Mouse (Mus musculus): ENCODE measurements at regions not wholly inside any gene's neighbourhood (a gene's known extent, or its start where the extent isn't known, plus 50 kb on each side); places are given as distances from the start of the nearest gene placed in this dataset.

DNA sequence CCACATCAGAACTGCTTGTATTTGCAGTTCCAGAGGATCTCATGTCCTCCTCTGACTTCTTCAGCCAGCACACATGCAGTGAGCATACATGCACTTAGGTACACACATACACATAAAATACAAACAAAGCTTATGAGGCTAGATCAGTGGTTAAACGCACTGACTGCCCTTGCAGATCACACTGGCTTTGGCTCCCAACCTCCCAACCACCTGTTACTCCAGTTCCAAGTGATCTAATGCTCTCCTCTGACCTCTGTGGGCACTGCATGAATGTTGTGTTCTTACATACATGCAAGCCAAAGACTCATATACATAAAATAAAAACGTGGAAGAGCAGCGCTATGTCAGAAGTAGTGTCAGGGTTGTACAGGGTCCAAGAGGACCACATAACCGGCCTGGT is 141.9 kb downstream of the Fam124b start:
- H3K9ac ChIP-seq (ENCODE audit: low read depth, low read length), result no peak overlapping the region
- H3K9me3 ChIP-seq (replicated peaks; ENCODE audit: control insufficient read depth, low read length), result no peaks in the 10 kb centered on the region
- no peak overlapping the region for H3K4me2 ChIP-seq
- no peaks in the 10 kb centered on the region for H3K36me3 ChIP-seq (ENCODE audit: control insufficient read depth, insufficient read depth, low read length)
- no peaks in the 10 kb centered on the region for H3K27me3 ChIP-seq (ENCODE audit: control insufficient read depth, insufficient read depth, low read length)
- H3K4me3 ChIP-seq (ENCODE audit: low read depth, low read length), result no peak overlapping the region
- no peak for ATAC-seq (replicated peaks; ENCODE audit: insufficient number of reproducible peaks, low FRiP score, low TSS enrichment)
- WGBS (ENCODE audit: insufficient replicate concordance), result 77% methylated on average over 4 of the region's 4 CpGs
- no peak overlapping the region for H3K27ac ChIP-seq (ENCODE audit: low read depth, low read length)
- no peaks in the 10 kb centered on the region for H3K4me1 ChIP-seq (ENCODE audit: control insufficient read depth, insufficient read depth, low read length)

- no peak overlapping the region for H3K9ac ChIP-seq (ENCODE audit: low read depth, low read length)
- no peak for ATAC-seq (replicated peaks; ENCODE audit: insufficient number of reproducible peaks, low FRiP score, low TSS enrichment)
- H3K27me3 ChIP-seq (ENCODE audit: control insufficient read depth, insufficient read depth, low read length), result no peaks in the 10 kb centered on the region
- H3K36me3 ChIP-seq (ENCODE audit: control insufficient read depth, insufficient read depth, low read length), result no peaks in the 10 kb centered on the region
- no peak overlapping the region for H3K4me3 ChIP-seq (ENCODE audit: low read depth, low read length)
- no peaks in the 10 kb centered on the region for H3K9me3 ChIP-seq (replicated peaks; ENCODE audit: control insufficient read depth, low read length)
- WGBS (ENCODE audit: insufficient replicate concordance), result 86% methylated on average over 4 of the region's 4 CpGs
- no peaks in the 10 kb centered on the region for H3K4me1 ChIP-seq (ENCODE audit: control insufficient read depth, insufficient read depth, low read length)
- no peak overlapping the region for H3K4me2 ChIP-seq
- no peak overlapping the region for H3K27ac ChIP-seq (ENCODE audit: low read depth, low read length)
These were observed 143.9 kb downstream of the Fam124b start for GRCm38 (mm10) chr1:80074376-80074775.

DNA sequence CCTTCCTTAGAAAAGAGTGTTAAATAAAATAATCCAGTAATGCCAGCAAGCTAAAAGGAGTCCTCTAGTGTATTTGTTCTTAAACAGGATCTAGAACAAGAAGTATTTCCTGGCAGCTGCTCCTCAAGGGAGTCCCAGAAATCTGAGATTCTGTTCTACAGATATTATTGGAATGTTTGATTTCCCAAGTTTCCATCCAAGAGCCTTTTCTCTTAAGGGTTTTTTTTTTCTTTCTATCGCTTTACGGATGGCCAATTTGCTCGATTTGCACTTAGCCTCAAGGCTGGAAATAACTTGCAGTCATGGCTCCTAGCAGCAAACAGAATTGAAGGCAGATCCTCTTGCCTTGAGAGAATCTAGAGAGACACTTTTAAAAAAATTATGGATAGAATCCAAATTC is 144.3 kb downstream of the Fam124b start:
- no peaks in the 10 kb centered on the region for H3K9me3 ChIP-seq (replicated peaks; ENCODE audit: control insufficient read depth, low read length)
- H3K27me3 ChIP-seq (ENCODE audit: control insufficient read depth, insufficient read depth, low read length), result no peaks in the 10 kb centered on the region
- WGBS (ENCODE audit: insufficient replicate concordance), result 82% methylated on average over 3 of the region's 3 CpGs

DNA sequence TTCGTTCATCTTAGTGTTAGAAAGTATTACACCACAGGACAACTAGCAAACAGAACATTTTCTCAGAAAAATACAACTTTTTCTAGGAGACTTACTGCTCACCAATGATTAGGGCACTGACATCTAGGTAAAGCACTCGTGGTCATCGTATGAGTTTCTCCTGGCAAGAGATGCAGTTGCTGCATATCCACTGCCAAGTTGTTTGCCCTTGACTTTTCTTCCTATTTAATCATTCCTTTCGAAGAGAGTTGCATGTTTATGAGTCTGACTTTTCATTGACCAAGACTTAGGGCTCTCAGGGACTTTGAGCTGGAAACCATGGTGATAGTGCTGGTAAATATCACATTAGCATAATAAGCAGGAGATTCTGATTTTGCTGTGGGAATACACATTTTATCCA is 149.1 kb downstream of the Fam124b start:
- H3K4me1 ChIP-seq (ENCODE audit: control insufficient read depth, insufficient read depth, low read length), result no peaks in the 10 kb centered on the region
- H3K4me2 ChIP-seq, result no peak overlapping the region
- ATAC-seq (replicated peaks; ENCODE audit: insufficient number of reproducible peaks, low FRiP score, low TSS enrichment), result no peak
- H3K4me3 ChIP-seq (ENCODE audit: low read depth, low read length), result no peak overlapping the region
- H3K9me3 ChIP-seq (replicated peaks; ENCODE audit: control insufficient read depth, low read length), result no peaks in the 10 kb centered on the region
- H3K27ac ChIP-seq (ENCODE audit: low read depth, low read length), result no peak overlapping the region
- H3K27me3 ChIP-seq (ENCODE audit: control insufficient read depth, insufficient read depth, low read length), result no peaks in the 10 kb centered on the region
- 80% methylated on average over 4 of the region's 4 CpGs for WGBS (ENCODE audit: insufficient replicate concordance)
- H3K9ac ChIP-seq (ENCODE audit: low read depth, low read length), result no peak overlapping the region
- no peaks in the 10 kb centered on the region for H3K36me3 ChIP-seq (ENCODE audit: control insufficient read depth, insufficient read depth, low read length)

More for the DNA sequence above, 144.3 kb downstream of the Fam124b start:
- H3K36me3 ChIP-seq (ENCODE audit: control insufficient read depth, insufficient read depth, low read length), result no peaks in the 10 kb centered on the region
- H3K4me2 ChIP-seq, result no peak overlapping the region
- ATAC-seq (replicated peaks; ENCODE audit: insufficient number of reproducible peaks, low FRiP score, low TSS enrichment), result no peak
- no peak overlapping the region for H3K4me3 ChIP-seq (ENCODE audit: low read depth, low read length)
- no peak overlapping the region for H3K9ac ChIP-seq (ENCODE audit: low read depth, low read length)
- H3K27ac ChIP-seq (ENCODE audit: low read depth, low read length), result no peak overlapping the region
- no peaks in the 10 kb centered on the region for H3K4me1 ChIP-seq (ENCODE audit: control insufficient read depth, insufficient read depth, low read length)

GRCm38 (mm10) chr1:80062121-80062520 is 156.2 kb downstream of the Fam124b start:
- H3K27me3 ChIP-seq (ENCODE audit: control insufficient read depth, insufficient read depth, low read length), result no peaks in the 10 kb centered on the region
- H3K9ac ChIP-seq (ENCODE audit: low read depth, low read length), result no peak overlapping the region
- ATAC-seq (replicated peaks; ENCODE audit: insufficient number of reproducible peaks, low FRiP score, low TSS enrichment), result no peak
- H3K4me2 ChIP-seq, result no peak overlapping the region
- H3K27ac ChIP-seq (ENCODE audit: low read depth, low read length), result no peak overlapping the region
- WGBS (ENCODE audit: insufficient replicate concordance), result 68% methylated on average over 1 of the region's 1 CpGs
- H3K36me3 ChIP-seq (ENCODE audit: control insufficient read depth, insufficient read depth, low read length), result no peaks in the 10 kb centered on the region
- H3K4me3 ChIP-seq (ENCODE audit: low read depth, low read length), result no peak overlapping the region
- H3K4me1 ChIP-seq (ENCODE audit: control insufficient read depth, insufficient read depth, low read length), result no peaks in the 10 kb centered on the region
- no peaks in the 10 kb centered on the region for H3K9me3 ChIP-seq (replicated peaks; ENCODE audit: control insufficient read depth, low read length)

- no peak overlapping the region for H3K27ac ChIP-seq (ENCODE audit: low read depth, low read length)
- no peak overlapping the region for H3K9ac ChIP-seq (ENCODE audit: low read depth, low read length)
- H3K36me3 ChIP-seq (ENCODE audit: control insufficient read depth, insufficient read depth, low read length), result no peaks in the 10 kb centered on the region
- 81% methylated on average over 7 of the region's 7 CpGs for WGBS (ENCODE audit: insufficient replicate concordance)
- H3K4me2 ChIP-seq, result no peak overlapping the region
- H3K4me3 ChIP-seq (ENCODE audit: low read depth, low read length), result no peak overlapping the region
- H3K4me1 ChIP-seq (ENCODE audit: control insufficient read depth, insufficient read depth, low read length), result no peaks in the 10 kb centered on the region
- no peaks in the 10 kb centered on the region for H3K9me3 ChIP-seq (replicated peaks; ENCODE audit: control insufficient read depth, low read length)
- H3K27me3 ChIP-seq (ENCODE audit: control insufficient read depth, insufficient read depth, low read length), result no peaks in the 10 kb centered on the region
- no peak for ATAC-seq (replicated peaks; ENCODE audit: insufficient number of reproducible peaks, low FRiP score, low TSS enrichment)
These were observed 156.6 kb downstream of the Fam124b start for GRCm38 (mm10) chr1:80061632-80062031.

DNA sequence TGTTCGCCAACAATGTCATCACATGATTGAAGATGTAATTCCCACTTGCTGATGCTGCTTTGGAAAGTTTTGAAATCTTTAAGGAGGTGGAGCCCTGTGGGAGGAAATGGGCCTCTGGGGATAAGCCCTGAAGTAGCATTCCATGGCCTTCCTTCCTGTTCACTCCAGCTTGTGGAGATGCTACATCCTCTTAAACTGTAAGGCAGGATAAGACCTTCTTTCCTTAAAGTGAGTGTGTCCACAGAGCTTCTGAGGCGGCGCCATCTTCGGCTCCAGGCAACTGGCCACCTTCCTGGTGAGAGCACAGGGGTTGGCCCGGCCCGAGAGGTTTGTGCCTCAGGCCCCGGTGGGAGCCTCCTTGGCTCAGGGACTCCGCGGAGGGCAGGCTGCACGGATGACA is 173.1 kb downstream of the Fam124b start:
- H3K9me3 ChIP-seq (replicated peaks; ENCODE audit: control insufficient read depth, low read length), result no peaks in the 10 kb centered on the region; the same call in 1 of the 2 replicates
- no peak for ATAC-seq (replicated peaks; ENCODE audit: insufficient number of reproducible peaks, low FRiP score, low TSS enrichment)
- H3K36me3 ChIP-seq (ENCODE audit: control insufficient read depth, insufficient read depth, low read length), result no peaks in the 10 kb centered on the region
- no peaks in the 10 kb centered on the region for H3K27me3 ChIP-seq (ENCODE audit: control insufficient read depth, insufficient read depth, low read length)
- H3K4me2 ChIP-seq, result no peak overlapping the region
- no peak overlapping the region for H3K27ac ChIP-seq (ENCODE audit: low read depth, low read length)
- H3K4me1 ChIP-seq (ENCODE audit: control insufficient read depth, insufficient read depth, low read length), result no peaks in the 10 kb centered on the region
- no peak overlapping the region for H3K9ac ChIP-seq (ENCODE audit: low read depth, low read length)
- WGBS (ENCODE audit: insufficient replicate concordance), result 86% methylated on average over 10 of the region's 10 CpGs
- H3K4me3 ChIP-seq (ENCODE audit: low read depth, low read length), result no peak overlapping the region

DNA sequence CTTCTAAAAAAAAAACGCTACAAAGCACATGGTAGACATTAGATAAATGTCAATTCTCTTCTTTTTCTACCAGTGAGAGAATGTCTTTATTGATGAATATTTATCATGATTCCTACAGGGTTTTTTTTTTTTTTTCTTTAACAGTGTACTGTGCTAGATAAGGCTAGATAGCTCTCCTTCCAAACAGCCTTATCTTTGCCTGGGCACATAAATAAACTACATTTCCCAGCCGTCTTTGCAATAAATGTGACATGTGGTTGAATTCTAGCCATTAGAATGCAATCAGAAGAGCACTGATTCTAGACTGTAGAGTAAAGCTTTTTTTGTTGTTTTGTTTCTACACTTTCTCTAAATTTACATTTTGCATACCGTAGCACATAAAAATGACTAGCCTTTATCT is 177.9 kb downstream of the Fam124b start:
- Histone ChIP-seq H3K9ac (ENCODE audit: low read depth, low read length) (no peak overlapping the region), H3K27ac (ENCODE audit: low read depth, low read length) (no peak overlapping the region), H3K4me2 (no peak overlapping the region), H3K4me1 (ENCODE audit: control insufficient read depth, insufficient read depth, low read length) (no peaks in the 10 kb centered on the region), H3K4me3 (ENCODE audit: low read depth, low read length) (no peak overlapping the region), H3K36me3 (ENCODE audit: control insufficient read depth, insufficient read depth, low read length) (no peaks in the 10 kb centered on the region), H3K27me3 (ENCODE audit: control insufficient read depth, insufficient read depth, low read length) (no peaks in the 10 kb centered on the region), H3K9me3 (replicated peaks; ENCODE audit: control insufficient read depth, low read length) (no peaks in the 10 kb centered on the region; the same call in 1 of the 2 replicates)
- no peak for ATAC-seq (replicated peaks; ENCODE audit: insufficient number of reproducible peaks, low FRiP score, low TSS enrichment)
- 67% methylated on average over 3 of the region's 3 CpGs for WGBS (ENCODE audit: insufficient replicate concordance)

DNA sequence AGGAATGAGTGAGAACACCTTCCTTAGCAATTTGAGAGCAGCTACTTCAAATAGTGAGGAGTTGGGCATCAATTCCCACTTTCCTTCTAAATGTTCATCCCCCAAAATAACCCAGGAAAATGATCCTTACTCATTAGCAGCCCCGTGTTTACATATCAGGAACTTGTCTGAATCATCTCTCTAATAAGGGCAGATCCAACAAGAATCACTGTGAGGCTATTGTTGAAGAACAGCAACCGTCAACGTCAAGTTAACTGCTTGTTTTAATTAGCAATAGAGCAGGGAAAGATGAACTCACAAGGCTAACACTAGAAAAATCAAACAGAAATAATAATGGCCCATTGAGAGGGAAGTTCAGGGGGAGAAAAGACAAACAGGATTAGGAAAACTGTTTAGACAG is 178.4 kb downstream of the Fam124b start:
- Histone ChIP-seq H3K27ac (ENCODE audit: low read depth, low read length) (no peak overlapping the region), H3K36me3 (ENCODE audit: control insufficient read depth, insufficient read depth, low read length) (no peaks in the 10 kb centered on the region), H3K4me3 (ENCODE audit: low read depth, low read length) (no peak overlapping the region), H3K9ac (ENCODE audit: low read depth, low read length) (no peak overlapping the region), H3K4me2 (no peak overlapping the region), H3K9me3 (replicated peaks; ENCODE audit: control insufficient read depth, low read length) (no peaks in the 10 kb centered on the region; the same call in 1 of the 2 replicates), H3K27me3 (ENCODE audit: control insufficient read depth, insufficient read depth, low read length) (no peaks in the 10 kb centered on the region), H3K4me1 (ENCODE audit: control insufficient read depth, insufficient read depth, low read length) (no peaks in the 10 kb centered on the region)
- no peak for ATAC-seq (replicated peaks; ENCODE audit: insufficient number of reproducible peaks, low FRiP score, low TSS enrichment)
- WGBS (ENCODE audit: insufficient replicate concordance), result 51% methylated on average over 3 of the region's 3 CpGs
